Mouse (Mus musculus) limb, embryonic 14.5 days (tissue): Measurements from ENCODE around the gene Tbc1d17. TPM values are rescaled to one million over a fixed set of nuclear protein-coding genes. Genes with fewer than 3 reads are reported as not detected.

ENCODE experiments used
- ATAC-seq: fragments of 200-750 bp; cut with Nextera tagmentation; 2 replicates; pipeline ENCODE4 v1.8.0; 2017; ENCODE audit warnings: low read depth, moderate number of reproducible peaks, moderate TSS enrichment; ENCODE audit not compliant: low FRiP score
- DNase-seq: peaks from one replicate; pipeline ENCODE4 v3.0.0-alpha.2; 2015; ENCODE audit warnings: low spot score
- H3K27ac ChIP-seq: fragments of 300-500 bp; sonication (generic); replicated peaks from 2 replicates; pipeline ENCODE4 v1.5.1; 2014; ENCODE audit warnings: low read depth, mild to moderate bottlenecking, low read length, moderate library complexity, mixed read lengths
- H3K27me3 ChIP-seq: fragments of 300-500 bp; sonication (generic); 2 replicates; pipeline ENCODE4 v1.6.1; 2014; ENCODE audit warnings: low read length, mixed read lengths; ENCODE audit not compliant: control insufficient read depth, insufficient read depth
- H3K36me3 ChIP-seq: fragments of 300-500 bp; sonication (generic); 2 replicates; pipeline ENCODE4 v1.6.1; 2014; ENCODE audit warnings: mild to moderate bottlenecking, low read length, moderate library complexity, mixed read lengths; ENCODE audit not compliant: control insufficient read depth, insufficient read depth
- H3K4me1 ChIP-seq: fragments of 300-500 bp; sonication (generic); 2 replicates; pipeline ENCODE4 v1.6.1; 2014; ENCODE audit warnings: antibody characterized with exemption, low read length, mixed read lengths; ENCODE audit not compliant: control insufficient read depth, insufficient read depth
- H3K4me2 ChIP-seq: fragments of 300-500 bp; sonication (generic); replicated peaks from 2 replicates; pipeline ENCODE4 v1.6.1; 2014; ENCODE audit warnings: low read depth, mild to moderate bottlenecking, low read length, moderate library complexity; ENCODE audit not compliant: severe bottlenecking
- H3K4me3 ChIP-seq: fragments of 300-500 bp; sonication (generic); replicated peaks from 2 replicates; pipeline ENCODE4 v1.5.1; 2014; ENCODE audit warnings: low read length
- H3K9ac ChIP-seq: fragments of 300-500 bp; sonication (generic); 2 replicates; pipeline ENCODE4 v1.6.1; 2014; ENCODE audit warnings: mild to moderate bottlenecking, low read depth, low read length, moderate library complexity; ENCODE audit not compliant: severe bottlenecking
- H3K9me3 ChIP-seq: fragments of 300-500 bp; sonication (generic); 2 replicates; pipeline ENCODE4 v1.6.1; 2016; ENCODE audit warnings: low read length; ENCODE audit not compliant: control insufficient read depth
- POLR2A ChIP-seq: fragments of 200-500 bp; IDR thresholded peaks from 2 replicates; pipeline ENCODE4 v1.8.0; 2012; ENCODE audit warnings: inconsistent platforms, mild to moderate bottlenecking, moderate library complexity, borderline replicate concordance; ENCODE audit not compliant: insufficient read depth, insufficient read length; ENCODE audit errors: extremely low read depth
- WGBS: fragments of 180-500 bp; shearing (Covaris S2); extraction: QIAGEN DNeasy Blood & Tissue Kit; methylation state at CpG from one replicate; pipeline ENCODE4 v1.1.7; 2014; 5-methylcytosine and 5-hydroxymethylcytosine counted together
- polyA plus RNA-seq, 2 experiments: library from polyadenylated mRNA; depleted of rRNA in 1 of 2; stranded (reverse) in 1 of 2; unstranded in 1 of 2; fragments of >200 nt; fragmentation: Nextera tagmentation in 1 of 2; extraction: Ambion mirVana in 1 of 2; gene quantifications; 2 replicates each; pipeline versions ENCODE4 v1.2.1 to v1.2.3; 2012 to 2014

Tbc1d17 gene
- polyA plus RNA-seq, 2 experiments: 76.0 to 86.0 TPM

GRCm38 (mm10) chr7:44813985-44814384 is 34.9 kb downstream of the Tbc1d17 start:
- no peak for TF ChIP-seq POLR2A
- Histone ChIP-seq H3K4me1 (peaks cover 25% of the 10 kb centered on the region), H3K9ac (no peak overlapping the region), H3K9me3 (no peaks in the 10 kb centered on the region), H3K4me2 (no peak overlapping the region), H3K27me3 (no peaks in the 10 kb centered on the region), H3K27ac (no peak overlapping the region), H3K36me3 (peaks cover 17% of the 10 kb centered on the region; the same call in 1 of the 2 replicates), H3K4me3 (no peak overlapping the region)
- 92% methylated on average over 3 of the region's 3 CpGs for WGBS
- no peak for DNase-seq
- no peak for ATAC-seq

GRCm38 (mm10) chr7:44812651-44813325 is 36.1 kb downstream of the Tbc1d17 start:
- H3K4me3 ChIP-seq: no peak overlapping the region
- H3K9ac ChIP-seq: no peak overlapping the region
- ATAC-seq (no peak), DNase-seq (no peak)
- no peak overlapping the region for H3K27ac ChIP-seq
- H3K27me3 ChIP-seq: no peaks in the 10 kb centered on the region
- H3K9me3 ChIP-seq: no peaks in the 10 kb centered on the region
- 87% methylated on average over 20 of the region's 20 CpGs for WGBS
- no peak for TF ChIP-seq POLR2A
- no peak overlapping the region for H3K4me2 ChIP-seq
- peaks cover 11% of the 10 kb centered on the region; the same call in 1 of the 2 replicates for H3K36me3 ChIP-seq
- peaks cover 13% of the 10 kb centered on the region for H3K4me1 ChIP-seq

DNA sequence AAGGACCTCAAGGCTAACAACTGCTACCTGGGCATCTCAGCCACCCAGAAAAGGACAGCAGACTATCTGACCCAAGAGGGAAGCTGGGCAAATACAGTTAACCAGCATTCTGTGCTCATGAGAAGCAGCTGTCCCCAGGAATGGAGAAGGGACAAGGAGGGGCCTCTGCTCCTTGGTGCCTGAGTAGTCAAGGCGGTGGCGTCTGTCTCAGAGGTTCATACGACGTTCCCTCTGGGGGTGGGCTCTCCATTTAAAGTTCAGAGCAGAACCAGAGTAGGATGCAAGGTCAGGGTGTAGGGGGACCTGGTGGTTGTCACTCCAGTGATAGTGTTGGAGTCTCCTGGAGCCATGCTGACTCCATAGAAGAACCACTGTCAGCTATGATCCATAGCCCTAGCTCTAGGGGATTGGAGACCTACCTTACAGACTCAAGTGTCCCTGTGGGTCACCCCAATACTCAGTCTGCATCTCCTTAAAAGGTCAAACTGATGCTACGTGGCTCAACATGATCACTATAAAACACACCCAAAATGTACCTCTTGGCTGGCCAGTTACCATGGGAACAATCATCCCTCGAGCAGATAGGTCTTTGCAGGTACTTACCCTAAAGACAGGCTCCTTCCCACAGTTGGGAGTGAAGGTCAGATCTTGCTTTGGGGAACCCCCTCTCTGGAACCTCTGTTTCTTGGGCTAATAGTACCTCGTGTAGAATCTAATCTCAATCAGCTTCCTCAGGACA is 37.9 kb downstream of the Tbc1d17 start:
- ATAC-seq: no peak
- Histone ChIP-seq H3K4me1 (peaks cover 5% of the 10 kb centered on the region), H3K4me3 (no peak overlapping the region), H3K9me3 (no peaks in the 10 kb centered on the region), H3K27ac (no peak overlapping the region), H3K4me2 (no peak overlapping the region), H3K36me3 (peaks cover 11% of the 10 kb centered on the region; the same call in 1 of the 2 replicates), H3K27me3 (no peaks in the 10 kb centered on the region), H3K9ac (no peak overlapping the region)
- 91% methylated on average over 7 of the region's 7 CpGs for WGBS
- no peak for TF ChIP-seq POLR2A
- no peak for DNase-seq

GRCm38 (mm10) chr7:44810365-44810764 is 38.5 kb downstream of the Tbc1d17 start:
- no peak overlapping the region for H3K4me2 ChIP-seq

DNA sequence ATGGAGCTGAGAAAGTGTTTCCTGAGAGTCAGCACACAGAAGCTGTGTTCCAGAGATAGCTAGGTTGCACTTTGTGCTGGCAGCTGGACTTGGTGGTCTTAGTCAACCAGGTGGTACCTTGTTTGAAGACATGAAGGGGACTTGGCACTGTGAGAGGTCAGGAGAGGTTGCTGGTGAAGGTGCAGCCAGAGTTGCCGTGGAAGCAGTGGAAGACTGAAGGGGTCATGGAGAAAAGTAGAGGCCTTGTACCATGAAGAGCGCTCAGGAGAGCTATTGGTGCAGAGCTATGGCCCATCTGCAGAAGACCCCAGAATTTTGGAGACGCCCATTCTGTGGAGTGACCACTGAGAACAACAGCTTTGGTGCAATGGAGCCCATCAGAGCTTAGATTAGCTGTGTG is 39.4 kb downstream of the Tbc1d17 start:
- no peak for DNase-seq
- Histone ChIP-seq H3K9ac (no peak overlapping the region), H3K36me3 (peaks cover 11% of the 10 kb centered on the region; the same call in 1 of the 2 replicates), H3K4me1 (no peaks in the 10 kb centered on the region), H3K27ac (no peak overlapping the region), H3K27me3 (no peaks in the 10 kb centered on the region), H3K4me2 (no peak overlapping the region), H3K9me3 (no peaks in the 10 kb centered on the region), H3K4me3 (no peak overlapping the region)
- no peak for ATAC-seq
- WGBS: 86% methylated on average over 3 of the region's 3 CpGs
- TF ChIP-seq POLR2A: no peak

More at GRCm38 (mm10) chr7:44810365-44810764, 38.5 kb downstream of the Tbc1d17 start:
- Histone ChIP-seq H3K9ac (no peak overlapping the region), H3K36me3 (peaks cover 11% of the 10 kb centered on the region; the same call in 1 of the 2 replicates), H3K4me1 (peaks cover 5% of the 10 kb centered on the region), H3K27ac (no peak overlapping the region), H3K4me3 (no peak overlapping the region), H3K9me3 (no peaks in the 10 kb centered on the region), H3K27me3 (no peaks in the 10 kb centered on the region)
- DNase-seq (no peak), ATAC-seq (no peak)
- no peak for TF ChIP-seq POLR2A
- WGBS: 85% methylated on average over 4 of the region's 4 CpGs
